Mouse (Mus musculus): ENCODE measurements around the gene Pgp.

Gene Pgp

DNA sequence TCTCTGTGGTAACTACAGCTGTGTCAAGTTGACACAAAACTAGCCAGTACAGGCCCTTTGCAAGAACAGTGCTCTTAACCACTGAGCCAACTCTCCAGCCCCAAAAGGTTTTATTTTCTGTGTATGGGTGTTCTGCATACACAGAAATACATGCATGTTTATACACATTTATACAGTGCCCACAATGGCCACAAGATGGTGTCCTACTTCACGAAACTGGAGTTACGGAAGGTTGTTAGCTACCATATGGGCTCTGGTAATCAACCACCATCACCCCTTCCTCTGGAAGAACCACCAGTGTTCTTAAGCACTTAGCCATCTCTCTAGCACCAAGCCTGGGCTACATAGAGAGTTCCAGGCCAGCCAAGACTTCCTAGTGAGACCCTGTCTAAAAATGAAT is 8.6 kb upstream of the Pgp start:
- peak in 1 of 2 experiments; percentile 63 for DNase-seq

GRCm38 (mm10) chr17:24462932-24463331 is 7.3 kb upstream of the Pgp start:
- DNase-seq = no peak

DNA sequence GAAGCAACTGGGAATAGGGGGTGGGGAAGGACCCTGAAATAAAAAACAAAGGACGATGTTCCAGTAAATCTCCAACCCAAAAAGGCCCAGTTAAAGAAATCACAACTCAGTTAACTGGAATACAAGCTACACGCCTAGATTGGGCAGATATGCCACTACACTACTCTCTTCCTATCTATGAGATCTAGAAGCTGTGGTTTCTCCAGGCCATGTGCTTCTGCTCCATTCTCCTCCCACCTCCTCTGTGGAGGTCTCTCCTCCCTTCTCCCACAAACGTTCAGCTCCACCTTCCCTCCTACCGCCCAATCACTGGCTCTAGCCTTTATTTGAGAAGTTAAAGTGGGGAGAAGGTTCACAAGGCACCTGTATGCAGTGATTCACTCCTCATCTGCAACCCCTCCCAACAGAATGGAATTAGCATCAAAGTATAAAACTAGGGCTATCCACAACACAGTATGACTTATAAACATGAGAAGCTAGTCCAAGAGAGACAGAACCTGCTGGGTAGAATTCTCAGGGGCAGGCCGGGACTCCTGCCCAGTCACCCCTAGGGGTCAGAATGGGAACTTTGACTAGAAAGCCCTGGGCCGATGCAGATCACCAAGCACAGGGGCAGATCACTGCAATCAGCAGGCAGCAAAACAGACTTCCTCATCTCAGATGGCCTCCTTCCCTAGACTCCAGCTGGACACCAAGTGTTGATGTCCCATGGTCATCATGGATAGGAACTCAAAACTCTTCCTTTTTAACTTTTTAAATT is 6.6 kb upstream of the Pgp start:
- DNase-seq = peak; percentile 34 to 66

DNA sequence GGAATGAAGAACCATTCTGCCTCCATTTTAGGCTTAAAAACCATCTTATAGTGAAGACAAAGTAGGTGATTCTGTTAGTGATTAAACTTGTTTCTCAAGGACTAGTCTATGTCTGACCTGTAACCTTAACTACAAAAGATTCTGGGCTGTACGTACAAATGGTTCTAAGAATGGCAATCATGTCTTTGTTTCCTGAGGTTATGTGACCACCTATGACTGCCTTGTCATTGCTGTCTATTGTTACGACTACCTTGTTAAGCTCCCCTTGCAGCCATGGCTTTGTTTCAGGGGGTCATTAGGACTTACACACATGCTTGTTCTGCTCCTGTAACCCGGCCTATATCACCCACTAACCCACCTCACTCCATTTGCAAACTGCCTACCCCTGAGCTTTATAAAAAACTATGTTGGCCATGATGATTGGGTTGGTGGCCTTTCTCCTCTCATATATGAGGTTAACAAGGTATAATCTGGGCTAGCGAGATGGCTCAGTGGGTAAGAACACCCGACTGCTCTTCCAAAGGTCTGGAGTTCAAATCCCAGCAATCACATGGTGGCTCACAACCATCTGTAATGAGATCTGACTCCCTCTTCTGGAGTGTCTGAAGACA is 1.5 kb upstream of the Pgp start:
- no peak for DNase-seq

DNA sequence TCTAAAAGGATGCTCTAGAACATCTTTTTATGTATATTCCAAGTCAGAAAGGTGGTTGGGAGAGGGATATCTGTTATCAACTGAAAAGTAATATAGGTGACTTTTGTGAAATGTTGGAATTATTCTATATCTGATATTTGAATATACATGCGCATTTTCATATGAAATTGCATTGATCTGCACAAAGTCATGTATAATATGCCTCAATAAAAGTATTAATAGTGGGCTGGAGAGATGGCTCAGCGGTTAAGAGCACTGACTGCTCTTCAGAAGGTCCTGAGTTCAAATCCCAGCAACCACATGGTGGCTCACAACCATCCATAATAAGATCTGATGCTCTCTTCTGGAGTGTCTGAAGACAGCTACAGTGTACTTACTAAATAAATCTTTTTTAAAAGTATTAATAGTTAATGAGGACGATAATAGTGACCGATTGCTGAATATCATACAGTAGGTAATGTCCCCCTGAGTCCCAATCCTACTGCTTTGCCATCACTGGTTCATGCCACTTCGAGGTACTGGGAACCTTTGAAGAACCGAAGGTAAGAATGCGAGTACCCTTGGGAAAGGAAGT is 769 bp upstream of the Pgp start:
- no peak for DNase-seq

GRCm38 (mm10) chr17:24470701-24471527 is 722 bp downstream of the Pgp start:
- peak; percentile 27 to 55 for DNase-seq

GRCm38 (mm10) chr17:24472512-24472911 is 2.3 kb downstream of the Pgp start:
- DNase-seq = peak; percentile 91 to 95

DNA sequence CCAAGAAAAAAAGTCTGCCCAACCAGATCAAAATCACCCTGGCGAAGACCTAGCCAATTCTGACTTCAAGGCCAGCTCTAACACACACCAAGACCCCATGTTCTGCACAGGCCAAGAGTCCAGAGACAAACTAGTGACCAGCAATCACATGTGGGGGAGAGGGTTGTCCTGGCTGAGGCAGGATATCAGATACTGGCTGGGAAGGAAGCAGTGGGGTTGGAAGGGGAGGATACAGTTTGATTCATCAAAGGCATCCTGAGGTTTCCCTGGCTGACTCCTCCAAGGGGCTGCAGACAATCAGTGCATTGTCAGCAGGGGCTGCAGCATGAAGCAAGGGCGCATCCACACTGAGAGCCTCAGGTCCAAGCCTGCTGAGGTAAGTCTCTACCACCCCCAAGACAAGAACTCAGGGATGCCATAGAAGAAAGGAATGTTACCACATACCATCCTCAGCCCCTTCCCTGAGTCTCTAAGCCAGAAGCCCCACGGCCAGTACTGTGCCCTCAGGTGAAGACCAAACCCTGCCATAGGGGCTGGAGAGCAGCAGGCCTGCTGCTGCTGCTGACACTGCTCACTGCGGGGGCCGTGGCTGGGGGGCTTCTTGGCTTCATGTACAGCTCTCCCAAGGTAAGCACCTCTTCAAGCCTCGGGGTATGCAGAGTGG is 3.6 kb downstream of the Pgp start, which contains the start of gene Bricd5:
Bricd5 (plus strand) TSS at position 273 of the 664 bp plus-strand sequence.
- DNase-seq = no peak

GRCm38 (mm10) chr17:24474557-24474956 is 4.4 kb downstream of the Pgp start:
- DNase-seq = no peak

GRCm38 (mm10) chr17:24475586-24475985 is 5.4 kb downstream of the Pgp start:
- no peak for DNase-seq

DNA sequence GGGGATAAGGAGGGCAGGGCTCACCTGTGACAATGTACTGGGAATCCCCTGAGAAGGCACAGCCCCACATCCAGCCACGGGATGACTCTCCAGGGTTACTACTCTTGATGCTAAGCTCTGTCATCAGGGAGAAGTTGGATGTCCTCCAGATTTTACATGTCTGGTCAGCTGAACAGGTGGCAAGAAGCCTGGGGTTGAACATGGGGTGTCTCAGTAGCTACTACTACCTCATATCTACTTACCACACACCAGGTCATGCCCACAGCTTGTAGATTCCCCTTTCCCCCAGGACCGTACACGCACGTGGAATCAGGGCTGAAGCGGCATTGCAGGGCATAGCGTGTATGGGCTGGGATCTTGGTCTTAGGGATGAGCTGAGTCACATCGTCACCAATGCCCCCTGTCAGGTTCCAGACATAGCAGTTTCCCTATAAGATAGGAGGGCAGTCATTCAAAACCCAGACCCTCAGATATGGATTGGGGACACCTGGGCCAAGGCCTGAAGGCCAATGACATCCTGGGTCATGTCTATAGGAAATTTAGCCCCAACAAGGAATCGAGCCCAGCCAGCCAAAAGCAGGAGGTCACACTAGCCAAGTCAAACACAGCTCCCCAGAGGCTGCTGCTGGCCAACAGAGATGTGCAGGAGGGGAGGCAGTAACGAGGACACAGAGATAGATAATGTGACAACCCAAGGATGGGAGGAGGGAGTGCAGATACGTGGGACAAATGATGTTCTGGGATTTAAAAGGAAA is 6.0 kb downstream of the Pgp start:
- DNase-seq = no peak

- peak in 1 of 2 experiments; percentile 37 for DNase-seq
Measured at GRCm38 (mm10) chr17:24477053-24477984, 7.1 kb downstream of the Pgp start.

- peak; percentile 26 to 55 for DNase-seq
Measured at GRCm38 (mm10) chr17:24477985-24478600, 7.9 kb downstream of the Pgp start.

- peak; percentile 97 to 98 for DNase-seq
Measured at GRCm38 (mm10) chr17:24478663-24479380, 8.6 kb downstream of the Pgp start, which contains the start of gene Mlst8. Gene Mlst8 (minus strand): TSS chr17:24479078.

DNA sequence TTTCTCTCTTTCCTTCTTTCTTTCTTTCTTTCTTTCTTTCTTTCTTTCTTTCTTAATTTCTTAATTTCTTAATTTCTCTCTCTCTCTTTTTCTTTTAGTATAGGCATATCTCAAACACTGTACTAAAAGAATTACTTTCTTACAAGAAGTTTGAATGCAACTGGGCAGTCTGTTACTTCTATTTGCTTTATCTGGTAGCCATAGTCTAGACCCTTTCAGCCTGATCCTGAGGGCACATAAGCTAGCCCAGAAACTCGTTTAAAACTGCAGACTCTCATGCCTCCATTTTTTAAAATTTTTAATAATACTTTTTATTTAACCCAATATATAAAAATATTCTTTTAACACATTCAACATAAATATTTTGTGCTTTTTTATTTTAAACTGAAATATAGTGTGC is 9.2 kb downstream of the Pgp start:
- no peak for DNase-seq

DNA sequence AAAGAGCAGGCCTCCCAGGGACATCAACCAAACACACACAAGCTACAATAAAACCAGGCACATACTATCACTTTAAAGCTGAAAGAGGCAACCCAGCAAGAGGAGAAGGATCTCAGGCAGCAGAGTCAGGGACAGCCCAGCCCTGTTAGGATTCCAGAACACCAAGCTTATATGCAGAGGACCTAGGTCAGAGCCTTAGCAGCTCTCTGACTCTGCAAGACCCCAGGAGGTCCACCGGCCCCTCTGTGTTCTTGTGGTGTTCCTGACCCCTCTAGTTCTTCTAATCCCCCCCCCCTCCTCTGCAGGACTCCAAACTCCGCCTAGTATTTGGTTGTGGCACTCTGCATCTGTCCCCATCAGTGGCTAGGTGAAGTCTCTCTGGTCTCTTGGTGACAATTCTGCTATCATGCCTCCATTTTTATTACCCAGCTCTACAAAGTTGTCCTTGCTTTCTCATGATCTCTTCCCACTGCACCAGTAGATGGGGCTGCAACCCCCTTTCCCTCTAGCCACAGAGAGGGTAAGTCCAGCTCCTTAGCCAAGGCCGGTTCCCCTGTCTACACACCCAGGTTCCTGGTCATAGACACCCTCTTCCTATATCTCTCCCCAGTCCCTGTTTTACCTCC is 10.1 kb downstream of the Pgp start:
- DNase-seq = peak in 1 of 2 experiments; percentile 23

GRCm38 (mm10) chr17:24481027-24481815 is 11.0 kb downstream of the Pgp start:
- DNase-seq = no peak

DNA sequence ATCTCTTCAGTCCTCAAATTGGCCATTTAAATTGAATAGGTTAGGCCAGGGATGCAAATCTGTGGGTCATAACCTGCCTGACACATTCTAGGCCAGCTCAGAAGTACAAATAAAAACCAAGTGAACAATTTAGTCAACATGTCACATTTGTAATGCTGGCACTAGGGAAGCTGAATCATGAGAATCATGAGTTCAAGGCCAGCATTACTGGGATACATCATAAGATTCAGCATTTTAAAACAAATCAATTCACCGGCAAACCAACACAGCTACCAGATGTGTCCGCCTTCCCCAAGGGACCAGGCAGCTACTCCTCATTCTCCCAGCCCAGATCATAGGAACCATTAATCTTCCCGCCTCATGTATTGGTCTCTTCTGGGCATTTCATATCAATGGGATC is 13.3 kb downstream of the Pgp start:
- DNase-seq = no peak
